In the genomic region with DNA sequence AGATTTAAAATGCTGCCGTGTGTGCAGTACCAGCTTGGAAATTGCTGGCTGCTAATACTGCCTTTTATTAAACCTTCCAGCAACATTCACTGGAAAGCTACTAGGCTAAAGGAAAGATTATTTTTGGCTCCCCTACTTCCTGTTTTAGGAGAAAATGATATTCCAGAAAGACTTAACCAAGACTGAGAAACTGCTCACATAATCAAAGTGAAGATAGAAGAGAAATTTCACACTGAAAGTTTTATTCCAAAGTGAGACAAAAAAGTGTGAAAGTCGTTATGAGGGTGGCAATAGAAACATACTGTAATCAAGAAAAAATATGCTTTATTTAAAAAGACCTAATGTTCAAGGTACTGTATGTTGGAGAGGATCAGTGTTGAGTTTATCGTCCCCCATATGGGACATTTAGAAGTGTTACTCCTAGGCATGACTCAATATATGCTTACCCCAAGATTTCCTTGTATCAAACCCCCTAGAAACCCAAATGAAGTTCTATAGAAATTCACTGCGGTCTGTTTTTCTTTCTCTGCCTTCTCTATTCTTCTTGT, we compare ENCODE assay signal across 12 mouse cellular contexts. TPM values are rescaled to one million over a fixed set of nuclear protein-coding genes. Genes with fewer than 3 reads are reported as not detected.
DNase-seq lines count a peak whose midpoint lies in the region; ATAC-seq and TF ChIP-seq lines count a peak whose summit lies in the region.
"Had no signal": no experiment of that assay in that cellular context is flagged by ENCODE, and none has a peak within 500 bp of the region (broad histone marks: within the 10 kb centered on the region; RNA-seq: fewer than 3 reads in every experiment).

No protein-coding gene starts in this region.

- H3K27ac ChIP-seq in forebrain, embryonic 16.5 days (ENCODE audit: low read length): no peak overlapping the region
- no peak overlapping the region for H3K27ac ChIP-seq in forebrain, embryonic 11.5 days (ENCODE audit: low read depth, low read length)
- peak overlapping the region; percentile 80 for H3K27ac ChIP-seq in heart, embryonic 15.5 days
- H3K27ac ChIP-seq in liver, postnatal 0 days (ENCODE audit: low read depth): peak overlapping the region; percentile 7; the same call in 1 of the 2 replicates
- H3K27ac ChIP-seq: liver, embryonic 12.5 days had no signal

- DNase-seq in forebrain, embryonic 11.5 days (ENCODE audit: low spot score): no peak
- DNase-seq in heart, postnatal 10 days: no peak
- DNase-seq in liver, postnatal 0 days: no peak
- DNase-seq in liver: no peak
- DNase-seq in brain, adult 2 months (ENCODE audit: low read depth, low spot score): peak; percentile 47
- no peak for DNase-seq in thymus, postnatal 4 days
- DNase-seq: cerebellum, postnatal 25 days; midbrain, embryonic 14.5 days had no signal

- H3K27me3 ChIP-seq in forebrain, embryonic 16.5 days (replicated peaks; ENCODE audit: control insufficient read depth, insufficient read depth, low read length): no peaks in the 10 kb centered on the region
- H3K27me3 ChIP-seq in forebrain, embryonic 11.5 days (ENCODE audit: control insufficient read depth, insufficient read depth, low read length): no peaks in the 10 kb centered on the region; the same call in 1 of the 2 replicates
- H3K27me3 ChIP-seq in heart, embryonic 15.5 days: no peaks in the 10 kb centered on the region
- H3K27me3 ChIP-seq in liver, postnatal 0 days (ENCODE audit: insufficient read depth, low read length): no peaks in the 10 kb centered on the region
- H3K27me3 ChIP-seq: liver, embryonic 12.5 days had no signal

- no peak overlapping the region for H3K9ac ChIP-seq in forebrain, embryonic 16.5 days (replicated peaks; ENCODE audit: low read depth, low read length)
- H3K9ac ChIP-seq in forebrain, embryonic 11.5 days (ENCODE audit: low read length): no peak overlapping the region
- no peak overlapping the region for H3K9ac ChIP-seq in heart, embryonic 15.5 days
- no peak overlapping the region for H3K9ac ChIP-seq in liver, postnatal 0 days (replicated peaks)
- H3K9ac ChIP-seq: liver, embryonic 12.5 days had no signal

- intact Hi-C loops in heart, postnatal 10 days (cut with DNase I): loop anchor here (2.0 to 5.0 kb wide), 3 partner anchors 32 to 138 kb away; no protein-coding TSS in a partner anchor

- 0 out of 2 replicates have a peak, but pooled peaks have one; percentile 33 for ATAC-seq in forebrain, embryonic 16.5 days
- no peak for ATAC-seq in forebrain, embryonic 11.5 days (replicated peaks; ENCODE audit: low FRiP score)
- no peak for ATAC-seq in heart, embryonic 15.5 days (replicated peaks; ENCODE audit: insufficient number of reproducible peaks, insufficient read depth, low FRiP score, low read depth)
- ATAC-seq in liver, postnatal 0 days: no peak
- ATAC-seq: activated CD4-positive, CD25-positive, alpha-beta regulatory T cell, adult 4 months; liver, embryonic 12.5 days had no signal

- H3K4me2 ChIP-seq in forebrain, embryonic 16.5 days (ENCODE audit: low read length): no peak overlapping the region
- H3K4me2 ChIP-seq in forebrain, embryonic 11.5 days (ENCODE audit: low read depth, low read length, severe bottlenecking): no peak overlapping the region
- no peak overlapping the region for H3K4me2 ChIP-seq in heart, embryonic 15.5 days
- no peak overlapping the region for H3K4me2 ChIP-seq in liver, postnatal 0 days (ENCODE audit: low read depth, low read length)
- H3K4me2 ChIP-seq: liver, embryonic 12.5 days had no signal

- no peak for TF ChIP-seq EP300 in liver, postnatal 0 days (IDR thresholded peaks at IDR 0.05; ENCODE audit: low read depth)

- 69% methylated on average over 4 of the region's 4 CpGs for WGBS in forebrain, embryonic 16.5 days
- 84% methylated on average over 4 of the region's 4 CpGs for WGBS in forebrain, embryonic 11.5 days
- 69% methylated on average over 4 of the region's 4 CpGs for WGBS in heart, embryonic 15.5 days
- 74% methylated on average over 4 of the region's 4 CpGs for WGBS in liver, postnatal 0 days (ENCODE audit: insufficient replicate concordance)

- 0 out of 2 replicates have a peak, but pooled peaks cover 3% of the 10 kb centered on the region for H3K4me1 ChIP-seq in forebrain, embryonic 16.5 days (replicated peaks; ENCODE audit: control insufficient read depth, insufficient read depth, low read length)
- H3K4me1 ChIP-seq in forebrain, embryonic 11.5 days (replicated peaks; ENCODE audit: control insufficient read depth, insufficient read depth, low read length): no peaks in the 10 kb centered on the region
- H3K4me1 ChIP-seq in heart, embryonic 15.5 days (replicated peaks): peaks cover 29% of the 10 kb centered on the region
- H3K4me1 ChIP-seq in liver, postnatal 0 days (ENCODE audit: insufficient read depth): no peaks in the 10 kb centered on the region
- H3K4me1 ChIP-seq: liver, embryonic 12.5 days had no signal

- H3K4me3 ChIP-seq in forebrain, embryonic 16.5 days (replicated peaks; ENCODE audit: low read length): no peak overlapping the region
- H3K4me3 ChIP-seq in forebrain, embryonic 11.5 days (ENCODE audit: low read depth, low read length): no peak overlapping the region
- H3K4me3 ChIP-seq in heart, embryonic 15.5 days: no peak overlapping the region
- no peak overlapping the region for H3K4me3 ChIP-seq in liver, postnatal 0 days (ENCODE audit: low read depth, low read length)
- H3K4me3 ChIP-seq: liver, embryonic 12.5 days had no signal

- no peak for TF ChIP-seq CTCF in liver, postnatal 0 days (IDR thresholded peaks at IDR 0.05; ENCODE audit: low read depth)

- H3K9me3 ChIP-seq in forebrain, embryonic 16.5 days (ENCODE audit: control insufficient read depth, low read length): no peaks in the 10 kb centered on the region
- H3K9me3 ChIP-seq in forebrain, embryonic 11.5 days (ENCODE audit: control insufficient read depth, low read length): no peaks in the 10 kb centered on the region
- H3K9me3 ChIP-seq in heart, embryonic 15.5 days (replicated peaks): no peaks in the 10 kb centered on the region
- no peaks in the 10 kb centered on the region for H3K9me3 ChIP-seq in liver, postnatal 0 days (ENCODE audit: low read length)
- H3K9me3 ChIP-seq: liver, embryonic 12.5 days had no signal

- no peaks in the 10 kb centered on the region for H3K36me3 ChIP-seq in forebrain, embryonic 16.5 days (ENCODE audit: control insufficient read depth, insufficient read depth)
- H3K36me3 ChIP-seq in forebrain, embryonic 11.5 days (ENCODE audit: control insufficient read depth, insufficient read depth, low read length): no peaks in the 10 kb centered on the region
- no peaks in the 10 kb centered on the region for H3K36me3 ChIP-seq in heart, embryonic 15.5 days
- no peaks in the 10 kb centered on the region for H3K36me3 ChIP-seq in liver, postnatal 0 days (replicated peaks; ENCODE audit: insufficient read depth, low read length)
- H3K36me3 ChIP-seq: liver, embryonic 12.5 days had no signal

RNA-seq across cellular contexts. Expression of gene Kcne4, which starts 48.3 kb away (rescaled TPM):
- 1.1 and 2.1 TPM in 2 replicates for polyA plus RNA-seq in forebrain, embryonic 16.5 days (2015; fragmentation: Nextera tagmentation; extraction: Ambion mirVana)
- polyA plus RNA-seq in forebrain, embryonic 11.5 days (2014; fragmentation: Nextera tagmentation; extraction: Ambion mirVana): 0.52 and 0.75 TPM in 2 replicates
- polyA plus RNA-seq in heart, embryonic 15.5 days (2015; fragmentation: Nextera tagmentation; extraction: Ambion mirVana): 4.4 and 6.5 TPM in 2 replicates
- total RNA-seq in heart, postnatal 10 days (2021): 1 to 10 TPM; 3.1 to 4.4 TPM
- polyA plus RNA-seq in liver, postnatal 0 days (2015; fragmentation: Nextera tagmentation; extraction: Ambion mirVana): 0.19 and 0.27 TPM in 2 replicates
- polyA plus RNA-seq: activated CD4-positive, CD25-positive, alpha-beta regulatory T cell, adult 4 months had no signal

Comparison
In these comparisons a context has a peak if more than half of its experiments do, and no peak if none do; other contexts are left out.
1. H3K27ac ChIP-seq: peak in heart, embryonic 15.5 days (single experiment) and liver, postnatal 0 days (single experiment); none in forebrain, embryonic 16.5 days (single experiment) and forebrain, embryonic 11.5 days (single experiment).